Mouse (Mus musculus) kidney, embryonic 14.5 days (tissue): ENCODE measurements around the gene Wdsub1. TPM values are rescaled to one million over a fixed set of nuclear protein-coding genes. Genes with fewer than 3 reads are reported as not detected.

Source experiments
- ATAC-seq: fragments of 200-750 bp; cut with Nextera tagmentation; 2 replicates; pipeline ENCODE4 v1.8.0; 2017; ENCODE audit warnings: moderate number of reproducible peaks, mild to moderate bottlenecking, moderate TSS enrichment, moderate library complexity; ENCODE audit not compliant: low FRiP score, low TSS enrichment
- H3K27ac ChIP-seq: fragments of 300-500 bp; sonication (generic); 2 replicates; pipeline ENCODE4 v1.5.1; 2014; ENCODE audit warnings: low read depth, mild to moderate bottlenecking, low read length, moderate library complexity, mixed read lengths
- H3K27me3 ChIP-seq: fragments of 300-500 bp; sonication (generic); 2 replicates; pipeline ENCODE4 v1.6.1; 2014; ENCODE audit warnings: mild to moderate bottlenecking, low read length; ENCODE audit not compliant: control insufficient read depth, insufficient read depth
- H3K36me3 ChIP-seq: fragments of 300-500 bp; sonication (generic); 2 replicates; pipeline ENCODE4 v1.6.1; 2014; ENCODE audit warnings: low read length, mixed read lengths; ENCODE audit not compliant: control insufficient read depth, insufficient read depth
- H3K4me1 ChIP-seq: fragments of 300-500 bp; sonication (generic); 2 replicates; pipeline ENCODE4 v1.6.1; 2014; ENCODE audit warnings: low read length, mixed read lengths; ENCODE audit not compliant: control insufficient read depth, insufficient read depth
- H3K4me2 ChIP-seq: fragments of 300-500 bp; sonication (generic); replicated peaks from 2 replicates; pipeline ENCODE4 v1.6.1; 2014; ENCODE audit warnings: low read depth, mild to moderate bottlenecking, low read length
- H3K4me3 ChIP-seq: fragments of 300-500 bp; sonication (generic); 2 replicates; pipeline ENCODE4 v1.5.1; 2014; ENCODE audit warnings: mild to moderate bottlenecking, low read length
- H3K9ac ChIP-seq: fragments of 300-500 bp; sonication (generic); 2 replicates; pipeline ENCODE4 v1.6.1; 2014; ENCODE audit warnings: low read depth, mild to moderate bottlenecking, low read length, moderate library complexity
- H3K9me3 ChIP-seq: fragments of 300-500 bp; sonication (generic); 2 replicates; pipeline ENCODE4 v1.6.1; 2016; ENCODE audit warnings: low read length; ENCODE audit not compliant: control insufficient read depth
- WGBS: fragments of 180-500 bp; shearing (Covaris S2); extraction: QIAGEN DNeasy Blood & Tissue Kit; methylation state at CpG from one replicate; pipeline ENCODE4 v1.1.7; 2014; 5-methylcytosine and 5-hydroxymethylcytosine counted together
- polyA plus RNA-seq: library from polyadenylated mRNA; unstranded; fragments of >200 nt; fragmentation: Nextera tagmentation; extraction: Ambion mirVana; gene quantifications from 2 replicates; pipeline ENCODE4 v1.2.1, GENCODE M21; 2014

Wdsub1 gene
- polyA plus RNA-seq, 1 experiment from 2014 or later, result 37.5 TPM

GRCm38 (mm10) chr2:59838825-59839224 is 43.6 kb downstream of the Wdsub1 start:
- no peak overlapping the region for H3K4me2 ChIP-seq
- H3K9ac ChIP-seq, result no peak overlapping the region
- no peaks in the 10 kb centered on the region for H3K27me3 ChIP-seq
- no peak overlapping the region for H3K27ac ChIP-seq
- 79% methylated on average over 8 of the region's 8 CpGs for WGBS
- no peak for ATAC-seq
- H3K4me1 ChIP-seq, result peaks cover 2% of the 10 kb centered on the region; the same call in 1 of the 2 replicates
- no peak overlapping the region for H3K4me3 ChIP-seq
- no peaks in the 10 kb centered on the region for H3K9me3 ChIP-seq
- H3K36me3 ChIP-seq, result peaks cover 82% of the 10 kb centered on the region

GRCm38 (mm10) chr2:59831831-59832230 is 50.6 kb downstream of the Wdsub1 start:
- WGBS, result 78% methylated on average over 7 of the region's 7 CpGs
- Histone ChIP-seq H3K4me2 (no peak overlapping the region), H3K36me3 (peaks cover 50% of the 10 kb centered on the region), H3K4me1 (peaks cover 31% of the 10 kb centered on the region), H3K27me3 (no peaks in the 10 kb centered on the region), H3K27ac (no peak overlapping the region), H3K9ac (no peak overlapping the region), H3K4me3 (no peak overlapping the region), H3K9me3 (no peaks in the 10 kb centered on the region)
- ATAC-seq, result no peak

- WGBS, result 71% methylated on average over 5 of the region's 5 CpGs
- Histone ChIP-seq H3K36me3 (peaks cover 47% of the 10 kb centered on the region), H3K9ac (no peak overlapping the region; the same call in 1 of the 2 replicates), H3K27me3 (no peaks in the 10 kb centered on the region), H3K4me2 (no peak overlapping the region), H3K4me3 (no peak overlapping the region), H3K9me3 (no peaks in the 10 kb centered on the region), H3K4me1 (peaks cover 31% of the 10 kb centered on the region), H3K27ac (no peak overlapping the region)
- ATAC-seq, result no peak
Measured at GRCm38 (mm10) chr2:59830940-59831339, 51.5 kb downstream of the Wdsub1 start.

GRCm38 (mm10) chr2:59830151-59830550 is 52.2 kb downstream of the Wdsub1 start:
- Histone ChIP-seq H3K27me3 (no peaks in the 10 kb centered on the region), H3K36me3 (peaks cover 40% of the 10 kb centered on the region), H3K4me1 (peaks cover 31% of the 10 kb centered on the region), H3K27ac (peak overlapping the region; percentile 44; the same call in 1 of the 2 replicates), H3K4me2 (no peak overlapping the region), H3K9ac (no peak overlapping the region), H3K4me3 (no peak overlapping the region), H3K9me3 (no peaks in the 10 kb centered on the region)
- peak; percentile 41 for ATAC-seq
- WGBS, result 23% methylated on average over 9 of the region's 9 CpGs

GRCm38 (mm10) chr2:59829718-59830117 is 52.7 kb downstream of the Wdsub1 start:
- H3K27me3 ChIP-seq, result no peaks in the 10 kb centered on the region
- peaks cover 31% of the 10 kb centered on the region for H3K4me1 ChIP-seq
- no peak overlapping the region for H3K4me3 ChIP-seq
- peak overlapping the region; percentile 72; the same call in 1 of the 2 replicates for H3K27ac ChIP-seq
- ATAC-seq, result peak; percentile 22; the same call in 1 of the 2 replicates
- no peak overlapping the region for H3K9ac ChIP-seq
- 71% methylated on average over 7 of the region's 7 CpGs for WGBS
- H3K36me3 ChIP-seq, result peaks cover 37% of the 10 kb centered on the region
- H3K9me3 ChIP-seq, result no peaks in the 10 kb centered on the region
- H3K4me2 ChIP-seq, result no peak overlapping the region

GRCm38 (mm10) chr2:59828777-59829508 is 53.4 kb downstream of the Wdsub1 start:
- 21% methylated on average over 14 of the region's 14 CpGs for WGBS
- Histone ChIP-seq H3K4me2 (no peak overlapping the region), H3K9me3 (no peaks in the 10 kb centered on the region), H3K36me3 (peaks cover 37% of the 10 kb centered on the region), H3K27ac (peak overlapping the region; percentile 72), H3K4me3 (no peak overlapping the region), H3K27me3 (no peaks in the 10 kb centered on the region), H3K9ac (no peak overlapping the region), H3K4me1 (peaks cover 31% of the 10 kb centered on the region)
- ATAC-seq, result peak; percentile 81

GRCm38 (mm10) chr2:59828103-59828655 is 54.2 kb downstream of the Wdsub1 start:
- WGBS, result 44% methylated on average over 11 of the region's 11 CpGs
- Histone ChIP-seq H3K36me3 (peaks cover 31% of the 10 kb centered on the region), H3K27me3 (no peaks in the 10 kb centered on the region), H3K9ac (no peak overlapping the region), H3K9me3 (no peaks in the 10 kb centered on the region), H3K4me3 (no peak overlapping the region), H3K4me1 (peaks cover 31% of the 10 kb centered on the region), H3K27ac (peak overlapping the region; percentile 55; the same call in 1 of the 2 replicates), H3K4me2 (no peak overlapping the region)
- no peak for ATAC-seq

GRCm38 (mm10) chr2:59825380-59825779 is 57.0 kb downstream of the Wdsub1 start:
- Histone ChIP-seq H3K9me3 (no peaks in the 10 kb centered on the region), H3K36me3 (peaks cover 33% of the 10 kb centered on the region), H3K27ac (no peak overlapping the region), H3K4me2 (no peak overlapping the region), H3K27me3 (no peaks in the 10 kb centered on the region), H3K9ac (no peak overlapping the region), H3K4me3 (no peak overlapping the region), H3K4me1 (peaks cover 25% of the 10 kb centered on the region)
- no peak for ATAC-seq
- 89% methylated on average over 4 of the region's 4 CpGs for WGBS

GRCm38 (mm10) chr2:59824289-59824688 is 58.1 kb downstream of the Wdsub1 start:
- WGBS, result 77% methylated on average over 8 of the region's 8 CpGs
- Histone ChIP-seq H3K27me3 (no peaks in the 10 kb centered on the region), H3K4me3 (no peak overlapping the region), H3K27ac (no peak overlapping the region), H3K36me3 (peaks cover 42% of the 10 kb centered on the region), H3K4me1 (peaks cover 15% of the 10 kb centered on the region), H3K4me2 (no peak overlapping the region), H3K9me3 (no peaks in the 10 kb centered on the region), H3K9ac (no peak overlapping the region)
- ATAC-seq, result no peak
